Mouse (Mus musculus) naive thymus-derived CD4-positive, alpha-beta T cell, adult 5 months (primary cell): ENCODE results near the gene Fam221a. TPM values are rescaled to one million over a fixed set of nuclear protein-coding genes. Genes with fewer than 3 reads are reported as not detected.

Experiments used
- polyA plus RNA-seq: library from polyadenylated mRNA; unstranded; fragments of 100-300 nt; shearing (Covaris generic); gene quantifications from one replicate; pipeline ENCODE4 v1.2.1, GENCODE M21; 2017

Gene Fam221a
- polyA plus RNA-seq = 6.3 TPM

DNA sequence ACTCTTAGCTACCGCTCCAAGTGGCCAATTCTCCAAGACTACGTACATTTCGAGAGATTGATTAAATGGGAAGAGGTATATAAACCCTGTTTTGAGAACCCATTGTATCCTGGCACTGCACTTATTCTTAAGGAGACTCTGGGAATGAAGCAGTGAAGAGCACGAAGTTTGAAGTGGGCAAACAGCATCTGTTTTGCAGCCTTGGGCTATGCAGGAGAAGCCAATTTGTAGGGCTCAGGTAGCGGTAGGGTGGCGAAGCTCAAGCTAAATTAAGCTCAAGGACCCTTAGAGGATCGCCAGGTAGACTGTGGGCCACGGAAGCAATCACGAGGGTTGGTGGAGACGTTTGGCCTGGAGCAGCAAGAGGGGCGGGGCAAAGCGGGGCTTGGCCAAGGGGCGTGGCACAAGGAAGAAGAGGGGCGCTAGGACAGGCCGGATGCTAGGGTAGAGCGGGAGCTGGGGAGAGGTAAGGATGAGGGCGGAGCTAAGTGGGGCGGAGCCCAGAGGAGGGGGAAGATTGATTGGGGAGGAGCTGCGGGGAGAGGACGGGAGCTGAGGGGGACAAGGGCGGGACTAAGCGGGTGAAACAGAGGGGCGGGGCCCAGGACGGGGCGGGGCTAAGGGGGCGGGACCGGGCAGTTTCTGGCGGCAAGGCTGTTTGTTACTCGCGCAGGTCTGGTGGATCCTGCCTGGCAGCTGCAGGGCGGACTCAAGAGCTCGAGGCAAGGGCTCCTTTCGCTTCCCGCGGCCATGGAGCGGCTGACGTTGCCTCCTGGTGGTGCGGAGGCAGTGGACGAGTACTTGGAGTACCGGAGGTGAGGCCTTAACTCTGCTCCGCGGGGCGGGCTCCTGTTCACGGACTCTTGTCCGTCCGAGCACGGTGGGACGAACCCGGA lies at the start of gene Fam221a:
Gene Fam221a, plus strand, starts transcription at position 581 of the 896 bp plus-strand sequence.

GRCm38 (mm10) chr6:49318966-49319594 lies 48.5 kb upstream of the Fam221a start, which contains the start of gene Ccdc126:
Gene Ccdc126, plus strand, starts transcription at chr6:49319274.

GRCm38 (mm10) chr6:49395316-49395715 lies 27.8 kb downstream of the Fam221a start, which contains the start of gene Stk31:
Gene Stk31, plus strand, starts transcription at chr6:49395604.

Other genes with a start within 250 kb of the Fam221a start
- 0.11 TPM for gene Igf2bp3, start 152.8 kb upstream of the Fam221a start, polyA plus RNA-seq
- 91.6 TPM for gene Tra2a, start 103.7 kb upstream of the Fam221a start, polyA plus RNA-seq
- gene Ccdc126, start 48.5 kb upstream of the Fam221a start, polyA plus RNA-seq = 12.0 TPM
- 0.29 TPM for gene Stk31, start 27.9 kb downstream of the Fam221a start, polyA plus RNA-seq